Mouse (Mus musculus): Measurements from ENCODE around the gene Ankrd2.

Ankrd2 gene

DNA sequence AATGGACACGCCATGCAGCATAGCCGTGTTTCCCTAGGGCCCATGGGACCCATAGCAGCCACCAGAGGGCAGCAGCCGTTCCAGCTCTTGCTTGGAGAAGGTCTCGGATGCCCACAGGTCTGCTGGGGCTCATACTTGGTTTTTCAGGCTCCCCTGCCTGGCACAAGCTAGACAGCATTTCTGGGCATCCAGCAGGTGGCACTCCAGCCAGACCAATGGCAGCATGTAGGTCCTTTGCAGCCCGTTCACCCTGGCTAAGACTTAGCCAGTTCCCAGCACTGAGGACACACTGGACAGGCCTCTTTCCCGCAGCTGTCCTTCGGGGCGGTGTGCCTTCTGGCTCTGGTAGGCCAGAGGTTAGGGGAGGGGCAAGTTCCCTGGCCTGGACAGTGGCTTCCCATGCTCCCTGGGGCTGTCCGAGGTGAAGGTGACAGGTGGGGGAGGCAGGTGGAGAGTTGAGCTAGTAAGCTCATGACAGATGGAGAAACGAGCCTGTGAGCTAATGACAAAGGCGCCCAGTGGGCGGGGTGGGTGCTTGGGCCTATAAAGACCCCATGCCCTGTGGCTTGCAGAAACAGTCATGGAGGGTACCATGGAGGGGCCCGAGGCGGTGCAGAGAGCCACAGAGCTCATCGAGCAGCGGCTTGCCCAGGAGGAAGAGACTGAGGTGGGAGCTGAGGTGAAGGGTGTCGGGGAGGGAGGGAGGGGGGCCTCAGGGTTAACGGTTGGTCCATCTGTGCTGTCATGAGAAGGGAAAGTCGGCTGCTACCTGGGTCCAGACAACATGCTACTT, at the start of gene Ankrd2:
Gene Ankrd2, plus strand, starts transcription at position 545 of the 793 bp plus-strand sequence.
- peak; percentile 88 for DNase-seq

DNA sequence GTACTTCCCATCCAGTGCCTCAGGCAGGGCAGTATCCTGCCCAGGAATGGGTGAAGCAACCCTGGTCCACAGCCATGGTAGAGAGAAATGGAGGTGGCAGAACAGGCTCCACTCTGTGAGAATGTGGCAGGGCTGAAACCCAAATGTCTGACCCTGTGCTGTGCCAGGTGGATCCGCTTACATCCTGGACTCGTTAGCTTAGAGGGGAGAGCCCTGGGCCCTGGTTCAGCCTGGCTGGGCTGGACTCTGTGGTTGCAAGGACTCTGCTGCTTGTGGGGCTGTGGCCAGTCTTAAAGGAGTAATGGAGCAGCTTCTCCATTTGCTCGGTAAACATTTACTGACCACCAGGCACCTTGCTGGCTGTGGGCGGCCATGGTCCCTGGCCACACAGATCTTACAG, 48.6 kb upstream of the Ankrd2 start:
- DNase-seq = no peak

DNA sequence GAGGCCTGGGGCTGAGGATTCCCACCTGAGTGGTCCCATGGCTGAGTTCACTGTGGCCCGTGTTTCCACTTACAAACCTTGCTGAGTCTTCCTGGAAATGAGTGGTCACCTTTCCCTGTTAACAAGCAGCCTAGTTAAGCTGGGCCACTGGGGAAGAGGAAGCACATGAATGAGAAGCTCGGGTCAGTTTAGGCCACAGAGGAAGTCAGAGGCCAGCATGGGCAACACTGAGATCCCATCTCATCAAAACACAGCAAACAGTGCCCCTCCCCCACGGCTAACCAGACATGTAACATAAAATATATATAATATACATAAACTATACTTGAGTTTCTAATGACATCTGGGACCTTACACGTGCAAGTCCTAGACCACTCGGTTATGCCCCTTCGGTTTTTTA, 46.0 kb upstream of the Ankrd2 start:
- DNase-seq = no peak

DNA sequence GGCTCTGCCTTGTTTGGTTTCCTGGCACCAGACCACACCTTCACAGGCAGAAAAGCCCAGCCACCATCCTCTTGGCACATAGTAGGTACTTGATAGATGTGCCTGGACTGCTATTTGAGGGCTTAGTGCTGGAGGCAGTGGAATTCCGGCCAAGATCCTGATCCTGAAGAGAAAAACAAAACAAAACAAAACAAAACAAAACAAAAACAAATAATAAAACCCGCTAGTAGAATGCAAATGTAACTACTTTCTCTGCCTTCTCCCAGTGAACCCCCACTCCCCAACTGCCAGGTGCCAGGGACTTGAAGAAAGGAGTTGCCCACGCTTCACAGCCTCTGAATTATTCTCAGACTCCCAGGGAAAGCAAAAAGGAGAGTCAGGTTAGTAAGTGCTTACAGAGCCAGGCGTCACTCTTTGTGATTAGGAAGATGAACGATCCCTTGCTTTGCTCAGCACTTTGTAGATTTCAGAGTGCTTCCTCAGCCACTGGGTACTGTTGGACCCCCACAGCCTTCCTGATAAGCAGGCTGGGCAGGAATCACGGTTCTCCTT, 43.8 kb upstream of the Ankrd2 start:
- DNase-seq = no peak

DNA sequence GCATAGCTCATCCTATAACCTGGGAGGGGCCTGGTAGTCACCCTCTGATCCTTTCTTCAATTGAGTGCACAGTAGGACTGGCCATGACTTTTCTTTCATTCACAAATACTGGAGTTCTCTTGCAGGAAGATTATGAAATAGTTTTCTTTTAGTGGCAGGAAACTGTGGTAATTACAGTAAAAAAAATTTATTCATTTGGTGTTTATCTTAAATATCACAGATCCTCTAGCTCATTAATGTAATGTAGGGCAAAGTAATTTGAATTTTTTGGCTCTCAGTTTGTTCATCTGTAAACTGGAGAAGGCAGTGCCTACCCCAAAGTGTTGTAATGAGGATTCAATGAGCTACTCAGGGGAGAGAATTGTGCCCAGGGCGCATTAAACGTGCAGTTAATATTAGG, 42.8 kb upstream of the Ankrd2 start:
- no peak for DNase-seq

DNA sequence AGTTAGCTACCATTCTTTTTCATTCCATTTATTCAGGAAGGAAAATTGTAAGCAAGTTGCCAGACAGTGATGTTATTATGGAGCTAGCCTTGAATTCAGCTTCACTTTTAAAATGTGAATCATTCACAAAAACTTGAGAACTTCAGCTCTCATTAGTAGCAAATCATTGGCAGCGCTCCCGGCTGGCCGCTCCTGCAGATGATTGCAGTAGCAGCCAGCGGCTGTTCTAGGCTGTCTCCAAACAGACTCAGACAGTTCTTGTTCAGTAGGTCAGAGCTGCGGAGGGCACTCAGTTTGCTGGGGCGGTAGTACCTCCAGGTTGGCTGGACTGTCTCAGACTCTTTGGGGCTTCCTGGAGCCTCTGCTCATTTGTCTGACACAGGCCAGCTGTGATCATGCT, 42.3 kb upstream of the Ankrd2 start:
- DNase-seq = no peak

DNA sequence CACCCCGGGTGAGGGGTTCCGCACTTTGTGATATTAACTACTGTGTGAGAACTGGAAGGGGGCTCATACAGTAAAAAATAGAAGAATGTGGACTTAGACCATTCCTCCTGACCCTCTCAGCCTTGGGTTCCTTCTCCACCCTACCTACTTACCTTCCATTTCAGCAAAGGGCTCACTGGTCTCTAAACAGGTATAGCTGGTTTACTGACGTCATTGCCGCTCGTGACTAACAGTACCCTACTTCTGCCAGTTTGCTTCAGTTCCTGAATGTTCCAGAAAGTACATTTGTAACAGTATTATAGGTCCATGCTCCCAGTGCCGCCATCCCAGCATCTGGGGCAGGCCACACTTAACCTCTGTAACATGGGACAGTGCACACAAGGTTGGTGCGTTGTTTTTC, 41.8 kb upstream of the Ankrd2 start:
- DNase-seq = no peak

DNA sequence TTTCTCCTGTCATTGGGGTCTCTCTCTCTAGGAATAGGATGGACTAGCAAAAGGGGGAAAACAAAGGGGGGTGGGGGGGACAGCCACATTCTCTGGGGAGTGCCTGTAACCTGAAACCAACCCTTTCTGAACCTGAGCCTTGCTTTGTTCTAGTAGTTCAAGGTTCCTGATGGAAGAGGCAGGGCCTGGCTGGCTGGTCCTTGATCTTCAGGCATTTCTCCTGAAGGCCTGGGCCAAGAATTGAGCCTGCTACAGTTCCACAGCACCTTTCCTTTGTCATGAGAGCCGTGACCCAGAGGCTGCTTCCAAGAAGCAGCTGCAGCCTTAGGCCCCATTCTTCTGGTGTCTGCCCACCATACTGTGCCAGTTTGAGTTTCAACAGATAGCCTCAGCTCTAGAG, 40.3 kb upstream of the Ankrd2 start:
- no peak for DNase-seq

DNA sequence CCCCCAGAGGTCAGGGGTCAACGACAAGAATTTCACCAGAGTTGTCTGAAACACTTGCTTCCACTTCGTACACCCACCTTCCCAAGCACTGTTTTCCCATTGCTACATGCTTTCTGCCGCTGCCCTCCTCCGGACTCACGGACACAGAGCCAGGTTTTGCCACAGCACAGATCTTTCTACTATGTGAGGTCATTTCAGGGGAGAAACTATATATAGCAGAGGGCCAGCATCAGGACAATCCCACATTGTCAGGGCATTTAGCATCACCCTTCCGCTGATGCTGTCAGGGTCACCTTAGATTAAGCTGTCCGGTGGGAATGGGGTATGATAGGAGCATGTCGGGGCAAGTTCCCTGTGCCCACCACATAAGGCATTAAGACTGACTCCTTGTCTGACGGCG, 38.7 kb upstream of the Ankrd2 start:
- no peak for DNase-seq

DNA sequence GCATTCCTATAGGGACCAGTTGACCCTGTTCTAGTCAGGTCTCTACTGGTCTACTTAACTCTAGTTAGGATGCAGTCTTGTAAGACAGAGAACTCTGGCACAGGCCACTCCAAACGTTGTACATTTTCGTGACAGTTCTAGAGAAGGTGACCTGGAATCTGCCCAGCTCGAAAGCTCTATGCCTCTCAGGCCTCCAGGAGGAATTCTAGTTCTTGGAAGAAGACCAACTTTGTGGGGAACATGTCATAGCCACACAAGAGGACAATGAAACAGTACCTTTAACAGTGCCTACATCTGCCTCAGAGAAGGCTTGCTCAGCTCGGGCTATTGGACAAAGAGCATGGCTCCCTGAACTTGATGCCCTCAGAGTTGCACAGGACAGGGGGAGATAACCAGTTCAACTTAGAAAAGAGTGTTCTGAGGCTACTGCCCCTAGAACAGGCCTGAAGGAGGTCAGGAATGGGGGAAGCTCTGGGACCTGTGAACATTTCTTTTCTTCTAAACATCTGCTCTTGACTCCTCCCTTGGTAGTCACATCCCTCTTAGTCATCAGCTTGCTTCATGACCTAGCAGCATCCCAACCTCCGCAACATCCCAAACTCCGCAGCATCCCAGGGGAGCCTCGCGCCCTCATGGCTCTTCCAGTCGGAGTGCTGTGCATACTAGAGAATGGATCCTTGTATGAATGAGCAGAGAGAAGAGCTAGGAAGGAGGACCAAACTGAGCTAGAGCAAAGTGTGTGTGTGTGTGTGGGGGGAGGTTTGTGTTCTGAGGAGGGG, 36.8 kb upstream of the Ankrd2 start:
- DNase-seq = no peak

DNA sequence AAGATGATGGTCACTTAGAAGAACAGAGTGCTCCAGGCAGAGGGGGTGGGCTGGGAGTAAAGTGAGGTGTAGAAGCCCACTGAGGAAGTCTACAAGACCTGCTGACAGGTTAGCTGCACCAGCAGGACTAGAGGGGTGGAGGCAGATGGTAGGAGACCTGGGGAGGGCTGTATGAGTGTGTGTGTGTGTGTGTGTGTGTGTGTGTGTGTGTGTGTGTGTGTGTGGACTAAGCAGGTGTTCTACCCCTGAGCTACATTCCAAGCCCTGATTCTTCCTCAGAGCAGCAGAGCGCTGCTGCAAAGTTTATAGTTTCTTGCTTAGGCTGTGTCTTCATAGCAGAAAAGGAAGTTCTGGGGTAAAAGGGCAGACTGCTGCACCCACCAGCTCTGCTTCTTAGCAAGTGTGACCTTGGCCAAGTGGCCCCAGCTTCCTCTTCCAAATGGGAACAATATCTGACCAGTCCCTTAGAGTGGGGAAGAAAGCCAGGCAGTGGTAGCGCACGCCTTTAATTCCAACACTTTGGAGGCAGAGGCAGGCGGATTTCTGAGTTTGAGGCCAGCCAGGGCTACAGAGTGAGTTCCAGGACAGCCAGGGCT, 36.0 kb upstream of the Ankrd2 start:
- DNase-seq = no peak

DNA sequence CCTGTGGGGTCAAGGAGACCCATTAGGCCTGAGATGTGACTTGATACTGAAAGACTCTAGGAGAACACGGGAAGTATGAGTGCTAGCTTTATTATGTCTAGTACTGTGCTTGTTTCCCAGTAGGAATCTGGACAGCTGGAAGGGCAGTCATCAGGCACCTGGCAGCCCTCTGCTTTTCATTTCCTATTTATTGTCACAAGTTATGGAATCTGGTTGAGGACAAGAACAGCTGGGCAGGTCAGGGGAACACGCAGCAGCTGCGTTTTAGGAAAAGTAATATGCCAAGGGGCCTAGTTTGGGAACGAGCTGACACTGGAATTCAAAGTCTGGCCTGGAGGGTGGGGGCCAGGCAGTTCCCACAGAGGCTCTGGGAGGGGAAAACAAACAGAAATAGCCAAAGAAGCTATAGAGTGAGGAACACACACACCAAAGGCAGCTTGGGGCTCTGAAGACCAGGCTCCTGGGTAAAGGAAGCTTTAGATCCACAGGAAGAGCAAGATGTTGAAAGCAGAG, 35.3 kb upstream of the Ankrd2 start:
- DNase-seq = no peak

DNA sequence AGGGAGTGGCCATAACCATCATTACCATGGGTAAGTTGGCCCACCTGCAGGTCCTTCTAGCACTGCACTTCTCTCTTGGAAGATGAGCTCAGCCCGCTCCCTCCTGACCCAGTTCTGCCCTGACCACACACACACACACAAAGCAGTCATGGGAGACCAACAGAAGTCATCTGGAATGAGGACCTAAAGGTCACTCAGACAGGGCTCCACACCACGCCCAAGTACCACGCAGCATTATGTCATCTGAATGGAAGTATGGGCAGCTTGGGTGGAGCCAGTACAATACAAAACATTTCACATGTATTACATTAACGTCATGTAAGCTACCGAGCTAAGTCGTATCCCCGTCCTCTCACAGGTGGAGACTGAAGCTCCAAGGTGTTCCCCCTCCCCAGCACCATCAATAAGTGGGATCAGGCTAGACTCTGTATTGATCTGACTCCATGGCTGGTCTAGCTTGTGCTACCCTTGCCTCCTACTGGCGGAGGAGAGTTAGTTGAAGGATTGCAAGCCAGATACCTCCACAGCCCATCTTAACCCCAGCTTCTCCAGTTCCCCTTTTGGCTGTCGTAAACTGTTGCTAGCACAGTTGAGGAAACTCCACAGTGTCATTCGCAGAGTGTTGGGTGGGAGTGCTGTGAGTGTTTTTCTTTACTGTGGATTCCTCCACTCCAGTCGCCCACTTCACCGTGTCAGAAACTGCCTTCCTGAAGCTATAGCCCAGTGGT, 34.4 kb upstream of the Ankrd2 start:
- no peak for DNase-seq

DNA sequence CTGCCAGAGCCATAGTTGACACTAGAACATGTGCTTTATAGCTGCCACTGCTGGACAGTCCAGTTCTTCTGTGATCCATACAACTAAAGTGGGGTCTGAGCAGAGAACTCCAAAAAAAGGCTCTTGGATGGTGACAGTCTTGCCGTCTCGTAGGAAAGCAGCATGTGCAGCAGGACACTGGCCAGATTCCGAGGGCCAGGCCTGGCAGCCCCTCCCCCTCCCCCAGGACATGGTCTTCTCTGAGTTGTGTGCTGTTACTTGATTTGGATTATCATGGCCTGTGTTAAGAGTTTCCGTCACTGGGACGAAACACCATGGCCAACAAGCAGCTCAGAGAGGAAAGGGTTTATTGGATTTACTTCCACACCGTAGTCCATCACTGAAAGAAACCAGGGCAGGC, 31.5 kb upstream of the Ankrd2 start:
- no peak for DNase-seq

DNA sequence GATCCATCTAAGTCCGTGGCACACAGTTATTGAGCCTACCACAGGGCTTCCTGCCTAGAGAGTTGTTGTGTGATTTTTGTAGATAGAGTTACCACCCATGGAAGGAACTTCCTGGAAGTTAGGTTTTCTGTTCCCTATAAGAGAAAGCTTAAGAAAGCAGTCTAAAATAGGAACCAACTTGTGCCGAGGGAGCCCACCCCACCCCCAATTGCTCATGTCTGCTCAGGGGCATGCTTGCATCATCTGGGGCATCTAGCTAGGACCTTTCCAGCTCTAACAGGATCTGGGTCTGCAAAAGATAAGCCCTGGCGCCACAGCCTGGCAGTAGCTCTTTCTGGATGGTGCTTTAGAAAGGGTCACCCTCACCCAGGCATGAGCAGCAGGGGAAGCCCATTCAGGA, 30.2 kb upstream of the Ankrd2 start:
- DNase-seq = no peak

DNA sequence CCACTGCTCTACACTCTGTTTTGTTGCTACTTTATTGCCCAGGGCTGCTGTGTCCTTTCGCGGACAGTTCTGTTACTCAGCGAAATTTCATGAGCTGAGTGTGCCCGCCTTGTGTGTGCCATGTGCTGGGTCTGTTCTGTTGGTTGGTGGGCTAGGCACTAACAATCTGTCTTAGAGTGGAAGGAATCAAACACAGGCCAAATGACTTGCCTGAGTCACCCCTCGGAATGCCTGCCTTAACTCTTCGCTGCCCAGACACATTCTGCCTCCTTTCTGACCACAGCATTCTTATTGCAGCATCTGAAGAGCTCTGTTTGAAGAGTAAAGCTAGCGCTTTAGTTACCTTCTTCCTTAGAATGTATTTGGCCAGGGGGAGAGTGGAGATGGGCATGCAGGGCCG, 29.2 kb upstream of the Ankrd2 start:
- no peak for DNase-seq

DNA sequence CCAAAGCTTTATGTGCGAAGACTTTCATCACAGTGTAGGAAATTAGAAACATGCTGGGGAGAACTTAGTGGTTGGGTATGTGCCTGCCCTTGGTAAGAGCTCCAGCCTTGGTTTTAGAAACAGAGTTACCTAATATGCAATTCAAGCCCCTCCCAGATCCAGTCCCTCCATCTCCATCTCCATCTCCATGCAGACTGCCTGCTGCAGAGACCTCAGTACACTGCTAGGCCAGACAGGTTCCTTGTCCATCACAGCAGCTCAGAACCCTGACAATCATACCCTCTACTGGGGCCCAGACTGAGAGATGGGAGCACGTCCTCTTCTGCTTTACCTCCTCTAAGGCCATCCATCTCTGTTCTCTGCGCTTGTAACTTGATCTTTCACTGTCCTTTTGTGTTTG, 27.2 kb upstream of the Ankrd2 start:
- no peak for DNase-seq

DNA sequence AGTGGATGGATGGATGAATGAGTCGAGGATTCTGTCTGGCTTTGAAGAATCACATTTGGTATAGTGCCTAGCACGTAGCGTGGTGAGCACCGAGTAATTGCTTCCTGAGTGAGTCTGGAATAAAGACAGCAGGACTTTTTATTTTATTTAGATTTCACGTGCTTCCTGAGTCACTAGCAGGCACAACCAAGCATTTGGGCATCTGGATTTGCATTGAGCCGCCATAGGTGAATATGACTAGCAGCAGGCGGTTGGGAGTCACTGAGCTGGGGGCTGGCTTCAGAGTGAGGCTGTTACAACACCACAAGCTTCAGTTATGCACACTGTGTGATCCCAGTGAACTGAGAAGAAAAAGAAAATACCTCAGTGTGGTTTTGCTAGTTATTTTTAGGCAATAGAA, 26.7 kb upstream of the Ankrd2 start:
- DNase-seq = no peak

DNA sequence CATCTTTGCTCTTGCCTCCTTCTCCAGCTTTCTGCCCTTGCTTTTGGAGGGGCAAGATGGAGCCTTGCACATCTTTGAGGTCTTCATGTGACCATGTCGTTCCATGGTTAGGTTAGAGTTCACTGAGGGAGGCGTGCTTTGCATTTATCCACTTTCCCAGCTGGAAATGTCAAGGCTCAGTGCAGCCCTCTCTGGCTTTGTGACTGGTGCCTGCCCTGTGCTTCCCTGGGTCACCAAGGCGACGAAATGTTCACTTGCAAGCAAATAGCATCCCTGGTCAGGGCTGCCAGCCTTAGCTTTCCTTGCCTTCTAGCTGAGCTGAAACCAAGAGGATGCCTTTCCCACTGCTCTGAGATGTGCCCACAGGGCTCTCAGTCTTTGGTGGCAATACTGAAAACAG, 25.4 kb upstream of the Ankrd2 start:
- no peak for DNase-seq

DNA sequence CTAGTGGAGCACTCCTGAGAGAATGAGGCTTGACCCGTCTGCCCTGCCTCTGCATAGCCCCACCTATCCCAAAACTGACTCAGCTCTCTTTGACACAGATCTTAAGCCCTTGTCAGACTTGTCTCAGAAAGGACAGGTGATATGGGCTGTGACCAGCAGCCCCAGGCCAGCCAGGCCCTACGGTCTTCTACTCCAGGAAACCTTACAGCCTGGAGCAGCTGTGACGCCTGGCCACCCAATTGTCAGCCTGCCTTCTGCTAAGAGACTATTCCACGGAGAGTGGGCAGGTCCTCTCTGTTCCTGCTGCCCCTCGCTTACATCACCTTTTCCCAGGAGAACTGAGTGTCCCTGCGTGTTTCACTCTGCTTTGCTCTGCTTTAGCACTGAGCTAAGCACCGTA, 24.7 kb upstream of the Ankrd2 start:
- no peak for DNase-seq

DNA sequence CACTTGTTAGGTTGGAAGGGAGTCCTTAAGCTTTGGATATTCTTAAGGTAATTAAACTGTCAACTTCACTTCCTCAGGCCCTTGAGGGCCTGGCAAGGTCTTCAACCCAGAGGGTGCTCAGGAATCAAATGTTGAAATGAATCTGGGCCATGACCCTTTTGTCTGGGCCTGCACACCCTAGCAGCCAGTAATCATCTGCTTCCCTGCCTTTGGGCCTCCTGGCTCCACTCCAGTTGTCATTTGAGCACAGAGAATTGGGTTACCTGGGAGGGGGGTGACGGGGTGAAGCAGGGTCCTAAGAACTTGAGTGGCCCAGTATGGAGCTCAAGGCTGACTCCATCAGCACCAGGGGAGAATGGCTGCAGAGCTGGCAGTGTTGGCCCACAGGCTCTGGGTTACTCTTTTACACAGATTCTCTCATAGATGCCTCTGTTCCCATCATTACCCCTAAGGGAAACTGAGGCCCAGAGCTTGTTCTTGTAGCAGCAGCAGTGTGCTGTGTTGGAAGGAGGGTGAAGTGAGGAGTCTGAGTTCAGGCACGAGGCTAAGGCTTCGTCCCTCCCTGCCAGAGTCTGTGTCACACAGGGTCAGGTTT, 21.5 kb upstream of the Ankrd2 start:
- no peak for DNase-seq

DNA sequence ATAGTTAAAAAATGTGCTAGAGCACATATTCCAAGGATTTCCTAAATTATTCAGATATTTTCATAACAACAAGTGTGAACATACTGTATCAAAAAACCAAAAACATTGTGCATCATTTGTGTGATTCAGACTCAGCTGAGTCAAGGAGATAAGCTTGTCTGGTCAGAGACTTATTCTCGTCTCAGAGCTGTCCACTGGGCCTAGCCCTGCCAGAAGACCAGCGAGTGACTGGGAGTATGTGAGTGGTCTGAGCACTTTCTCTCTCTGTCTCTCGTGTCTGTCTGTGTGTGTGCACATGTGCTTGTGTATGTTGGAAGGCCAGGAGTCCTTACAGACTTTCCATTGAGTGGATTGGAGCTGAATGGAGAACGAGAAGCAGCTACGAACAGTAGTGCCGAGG, 20.8 kb upstream of the Ankrd2 start:
- DNase-seq = no peak

DNA sequence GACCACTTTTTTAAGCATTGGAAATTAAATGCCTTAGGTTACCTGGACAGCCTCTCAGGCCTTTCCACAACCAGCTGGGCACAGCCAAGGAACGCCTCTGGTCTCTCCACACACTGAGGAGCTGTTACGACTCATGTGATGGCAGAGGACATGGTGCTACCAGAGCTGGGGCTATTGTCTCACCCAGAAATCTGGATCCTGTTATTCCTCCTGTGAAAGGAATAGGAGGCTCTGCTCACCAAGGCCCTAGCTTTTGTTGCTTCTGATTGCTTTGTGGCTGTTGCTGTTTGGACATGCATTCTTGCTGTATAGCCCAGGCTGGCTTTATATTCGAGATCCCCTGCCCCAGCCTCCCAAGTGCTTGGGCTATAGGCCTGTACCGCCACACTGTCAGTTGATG, 19.5 kb upstream of the Ankrd2 start:
- no peak for DNase-seq

Data from cerebellum, adult 8-10 months (tissue).